Comparison of ENCODE assay signal across 28 mouse cellular contexts in genomic region chr5:110550189-110550588, GRCm38 (mm10). TPM values are rescaled to one million over a fixed set of nuclear protein-coding genes. Genes with fewer than 3 reads are reported as not detected.
"Had no signal": no experiment of that assay in that cellular context is flagged by ENCODE, and none has a peak within 500 bp of the region (broad histone marks: within the 10 kb centered on the region; RNA-seq: fewer than 3 reads in every experiment).

No protein-coding gene starts in this region.

- H3K9me3 ChIP-seq: embryonic facial prominence, embryonic 10.5 days; embryonic facial prominence, embryonic 12.5 days; embryonic facial prominence, embryonic 13.5 days; embryonic facial prominence, embryonic 15.5 days; forebrain, embryonic 10.5 days; forebrain, embryonic 12.5 days; forebrain, embryonic 13.5 days; forebrain, embryonic 15.5 days; heart, embryonic 10.5 days had no signal

- H3K4me1 ChIP-seq: embryonic facial prominence, embryonic 10.5 days; embryonic facial prominence, embryonic 12.5 days; embryonic facial prominence, embryonic 13.5 days; embryonic facial prominence, embryonic 15.5 days; forebrain, embryonic 12.5 days; forebrain, embryonic 13.5 days; heart, embryonic 10.5 days had no signal

- H3K9ac ChIP-seq: embryonic facial prominence, embryonic 12.5 days; embryonic facial prominence, embryonic 13.5 days; embryonic facial prominence, embryonic 15.5 days; forebrain, embryonic 12.5 days; forebrain, embryonic 13.5 days; forebrain, embryonic 15.5 days; forebrain, postnatal 0 days had no signal

- H3K36me3 ChIP-seq: embryonic facial prominence, embryonic 10.5 days; embryonic facial prominence, embryonic 12.5 days; embryonic facial prominence, embryonic 13.5 days; embryonic facial prominence, embryonic 15.5 days; forebrain, embryonic 10.5 days; forebrain, embryonic 12.5 days; forebrain, embryonic 15.5 days; heart, embryonic 10.5 days had no signal

- H3K4me3 ChIP-seq: embryonic facial prominence, embryonic 10.5 days; embryonic facial prominence, embryonic 12.5 days; embryonic facial prominence, embryonic 13.5 days; embryonic facial prominence, embryonic 15.5 days; erythroblast, embryonic 14.5 days; forebrain, embryonic 10.5 days; forebrain, embryonic 12.5 days; forebrain, embryonic 13.5 days; forebrain, embryonic 15.5 days; gastrocnemius, adult 2 months; heart, adult 2 months; heart, embryonic 10.5 days had no signal

- DNase-seq: cerebellum, postnatal 10 days; cerebellum, postnatal 14 days; cerebellum, postnatal 36 days; embryo, embryonic 11 days; forebrain, postnatal 0 days; gastrocnemius, adult 2 months; gastrocnemius, postnatal 10 days; gastrocnemius, postnatal 14 days; gastrocnemius, postnatal 25 days; gastrocnemius, postnatal 36 days; heart, adult 18-20 months; heart, adult 2 months had no signal

- ATAC-seq: forebrain, embryonic 13.5 days; forebrain, embryonic 14.5 days; forebrain, embryonic 15.5 days; forebrain, postnatal 0 days had no signal

- H3K27ac ChIP-seq: embryonic facial prominence, embryonic 10.5 days; embryonic facial prominence, embryonic 12.5 days; embryonic facial prominence, embryonic 13.5 days; embryonic facial prominence, embryonic 15.5 days; forebrain, embryonic 10.5 days; forebrain, embryonic 12.5 days; forebrain, embryonic 13.5 days; forebrain, embryonic 15.5 days; gastrocnemius, adult 2 months; heart, adult 2 months; heart, embryonic 10.5 days had no signal

- H3K4me2 ChIP-seq: embryonic facial prominence, embryonic 12.5 days; embryonic facial prominence, embryonic 13.5 days; embryonic facial prominence, embryonic 15.5 days; forebrain, embryonic 12.5 days; forebrain, embryonic 13.5 days; forebrain, embryonic 15.5 days had no signal

RNA-seq across cellular contexts. Expression of gene Galnt9, which starts 6.0 kb away (rescaled TPM):
- total RNA-seq: common myeloid progenitor, adult 5-6 weeks; gastrocnemius, adult 18-20 months; gastrocnemius, adult 2 months; gastrocnemius, adult 8-10 months; gastrocnemius, postnatal 14 days; gastrocnemius, postnatal 25 days; gastrocnemius, postnatal 36 days; granulocyte monocyte progenitor cell, adult 5-6 weeks; heart, adult 2 months; heart, adult 8-10 months had no signal
- polyA plus RNA-seq: heart, embryonic 10.5 days had no signal
